Mouse (Mus musculus): ENCODE data around the gene Igsf11. TPM values are rescaled to one million over a fixed set of nuclear protein-coding genes. Genes with fewer than 3 reads are reported as not detected.

Gene Igsf11
- total RNA-seq, 2 experiments from 2014 or later, result 26.1 to 27.7 TPM

Other genes with a start within 250 kb of the Igsf11 start
- gene Arhgap31, start 179.4 kb upstream of the Igsf11 start, total RNA-seq (2021), result 10 to 100 TPM; 21.1 to 24.2 TPM
- gene B4galt4, start 150.4 kb upstream of the Igsf11 start, total RNA-seq (2021), result 10 to 100 TPM; 27.7 to 31.2 TPM
- gene Upk1b, start 92.3 kb upstream of the Igsf11 start, total RNA-seq (2021), result under 1 TPM; 0.30 to 0.80 TPM
- not detected for gene 4930435E12Rik, start 63.9 kb upstream of the Igsf11 start, total RNA-seq (2021)

Data from layer of hippocampus, postnatal 10 days (tissue).